Mouse (Mus musculus): ENCODE measurements around the gene Zfp872. TPM values are rescaled to one million over a fixed set of nuclear protein-coding genes. Genes with fewer than 3 reads are reported as not detected.

Zfp872 gene
- total and polyA plus RNA-seq, 3 experiments: 0.09 to 0.10 TPM; not detected in 1

- DNase-seq: no peak
- peaks cover 5% of the 10 kb centered on the region for H3K79me2 ChIP-seq (replicated peaks; ENCODE audit: control insufficient read depth, insufficient read depth, low read length)
- intact Hi-C loops (cut with DNase I): no loop called here
- no peaks in the 10 kb centered on the region for H3K27me3 ChIP-seq (ENCODE audit: control insufficient read depth, insufficient read depth, low read length)
- H3K9ac ChIP-seq (ENCODE audit: low read depth, low read length): no peak overlapping the region
- H3K27ac ChIP-seq: no peak overlapping the region
- H3K36me3 ChIP-seq (ENCODE audit: control insufficient read depth, insufficient read depth, low read length): peaks cover 3% of the 10 kb centered on the region; the same call in 1 of the 2 replicates
- H3K4me3 ChIP-seq: no peak overlapping the region
- no peak for TF ChIP-seq CTCF (IDR thresholded peaks at IDR 0.05)
- no peak for TF ChIP-seq POLR2A (IDR thresholded peaks at IDR 0.05; ENCODE audit: insufficient read depth, low read depth, low read length)
- H3K4me1 ChIP-seq (ENCODE audit: control insufficient read depth, insufficient read depth, low read length): peaks cover 2% of the 10 kb centered on the region
- WGBS: 72% methylated on average over 3 of the region's 3 CpGs
Measured at GRCm38 (mm10) chr9:22230061-22230460, 42.2 kb downstream of the Zfp872 start.

DNA sequence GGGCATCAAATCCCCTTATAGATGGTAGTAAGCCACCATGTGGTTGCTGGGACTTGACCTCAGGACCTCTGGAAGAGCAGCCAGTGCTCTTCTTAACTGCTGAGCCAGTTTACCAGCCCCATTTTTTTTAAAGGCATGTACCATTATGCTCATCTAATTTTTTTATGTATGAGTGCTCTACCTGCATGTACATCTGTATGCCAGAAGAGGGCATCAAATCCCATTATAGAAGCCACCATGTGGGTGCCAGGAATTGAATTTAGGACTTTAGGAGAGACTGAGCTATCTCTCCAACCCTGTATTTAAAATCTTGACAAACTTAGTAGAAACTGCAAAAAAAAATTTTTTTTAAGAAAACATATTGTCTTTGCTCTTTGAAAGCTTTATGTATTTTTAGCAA, 42.7 kb downstream of the Zfp872 start:
- H3K4me3 ChIP-seq: no peak overlapping the region
- no peak overlapping the region for H3K27ac ChIP-seq
- intact Hi-C loops (cut with DNase I): no loop called here
- DNase-seq: no peak
- H3K4me1 ChIP-seq (ENCODE audit: control insufficient read depth, insufficient read depth, low read length): peaks cover 2% of the 10 kb centered on the region
- no peaks in the 10 kb centered on the region for H3K27me3 ChIP-seq (ENCODE audit: control insufficient read depth, insufficient read depth, low read length)
- H3K79me2 ChIP-seq (replicated peaks; ENCODE audit: control insufficient read depth, insufficient read depth, low read length): peaks cover 5% of the 10 kb centered on the region
- H3K9ac ChIP-seq (ENCODE audit: low read depth, low read length): no peak overlapping the region
- TF ChIP-seq CTCF (IDR thresholded peaks at IDR 0.05) (peak; percentile 62), POLR2A (IDR thresholded peaks at IDR 0.05; ENCODE audit: insufficient read depth, low read depth, low read length) (no peak)
- H3K36me3 ChIP-seq (ENCODE audit: control insufficient read depth, insufficient read depth, low read length): peaks cover 3% of the 10 kb centered on the region; the same call in 1 of the 2 replicates

GRCm38 (mm10) chr9:22240001-22240400, 52.1 kb downstream of the Zfp872 start:
- intact Hi-C loops (cut with DNase I): no loop called here
- WGBS: 97% methylated on average over 4 of the region's 4 CpGs
- Histone ChIP-seq H3K9ac (ENCODE audit: low read depth, low read length) (no peak overlapping the region), H3K4me1 (ENCODE audit: control insufficient read depth, insufficient read depth, low read length) (no peaks in the 10 kb centered on the region), H3K27ac (no peak overlapping the region), H3K27me3 (ENCODE audit: control insufficient read depth, insufficient read depth, low read length) (no peaks in the 10 kb centered on the region), H3K4me3 (no peak overlapping the region), H3K36me3 (ENCODE audit: control insufficient read depth, insufficient read depth, low read length) (peaks cover 11% of the 10 kb centered on the region), H3K79me2 (replicated peaks; ENCODE audit: control insufficient read depth, insufficient read depth, low read length) (no peaks in the 10 kb centered on the region; the same call in 1 of the 2 replicates)
- TF ChIP-seq CTCF (IDR thresholded peaks at IDR 0.05) (no peak), EP300 (IDR thresholded peaks at IDR 0.05; ENCODE audit: insufficient read depth, low read depth, low read length) (no peak), POLR2A (IDR thresholded peaks at IDR 0.05; ENCODE audit: insufficient read depth, low read depth, low read length) (no peak)
- DNase-seq: no peak

DNA sequence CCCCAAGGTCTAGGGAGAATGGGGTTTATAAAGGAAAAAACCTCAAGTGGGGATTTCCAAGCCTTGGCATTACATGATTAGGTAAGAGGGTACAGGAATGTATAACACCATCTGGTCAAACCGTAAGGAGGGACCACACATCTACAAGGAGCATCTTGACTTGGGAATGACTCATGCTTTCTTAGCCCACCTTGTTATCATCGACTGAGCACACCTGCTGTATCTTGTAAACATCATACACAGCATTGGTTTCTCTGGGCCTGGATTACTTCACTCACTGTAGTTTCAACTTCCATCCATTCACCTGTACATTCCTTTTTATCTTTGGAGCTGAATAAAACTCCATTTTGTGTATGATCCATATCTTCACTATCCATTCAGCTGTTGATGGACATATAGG, 56.4 kb downstream of the Zfp872 start:
- Histone ChIP-seq H3K4me1 (ENCODE audit: control insufficient read depth, insufficient read depth, low read length) (no peaks in the 10 kb centered on the region), H3K27ac (no peak overlapping the region), H3K27me3 (ENCODE audit: control insufficient read depth, insufficient read depth, low read length) (no peaks in the 10 kb centered on the region), H3K36me3 (ENCODE audit: control insufficient read depth, insufficient read depth, low read length) (peaks cover 2% of the 10 kb centered on the region), H3K79me2 (replicated peaks; ENCODE audit: control insufficient read depth, insufficient read depth, low read length) (no peaks in the 10 kb centered on the region), H3K4me3 (no peak overlapping the region), H3K9ac (ENCODE audit: low read depth, low read length) (no peak overlapping the region)
- DNase-seq: no peak
- TF ChIP-seq POLR2A (IDR thresholded peaks at IDR 0.05; ENCODE audit: insufficient read depth, low read depth, low read length) (no peak), EP300 (IDR thresholded peaks at IDR 0.05; ENCODE audit: insufficient read depth, low read depth, low read length) (no peak), CTCF (IDR thresholded peaks at IDR 0.05) (no peak)
- WGBS: 94% methylated on average over 2 of the region's 2 CpGs
- intact Hi-C loops (cut with DNase I): no loop called here

Other genes with a start within 250 kb of the Zfp872 start
- gene Swsap1, start 232.3 kb upstream of the Zfp872 start, total RNA-seq (2021): 1 to 10 TPM; 6.5 to 7.4 TPM
- 4.6 and 6.2 TPM in 2 replicates for gene Swsap1, start 232.3 kb upstream of the Zfp872 start, polyA plus RNA-seq (2012; rRNA removed)
- gene Epor, start 224.6 kb upstream of the Zfp872 start, total RNA-seq (2021): 1 to 10 TPM; 1.1 to 1.4 TPM
- gene Epor, start 224.6 kb upstream of the Zfp872 start, polyA plus RNA-seq (2012; rRNA removed): 2.1 and 2.5 TPM in 2 replicates
- 1 to 10 TPM; 4.2 to 4.8 TPM for gene Rgl3, start 198.6 kb upstream of the Zfp872 start, total RNA-seq (2021)
- 12.7 and 13.9 TPM in 2 replicates for gene Rgl3, start 198.6 kb upstream of the Zfp872 start, polyA plus RNA-seq (2012; rRNA removed)
- gene Ccdc151, start 185.5 kb upstream of the Zfp872 start, total RNA-seq (2021): under 1 TPM in 1 of 2 experiments, not detected in 1; 0.09 TPM
- 0.21 TPM in 1 of 2 replicates, not detected in the other for gene Ccdc151, start 185.5 kb upstream of the Zfp872 start, polyA plus RNA-seq (2012; rRNA removed)
- 10 to 100 TPM; 61.5 to 67.5 TPM for gene Prkcsh, start 185.3 kb upstream of the Zfp872 start, total RNA-seq (2021)
- 42.5 and 46.2 TPM in 2 replicates for gene Prkcsh, start 185.3 kb upstream of the Zfp872 start, polyA plus RNA-seq (2012; rRNA removed)
- under 1 TPM; 0.08 to 0.09 TPM for gene Elavl3, start 136.1 kb upstream of the Zfp872 start, total RNA-seq (2021)
- gene Elavl3, start 136.1 kb upstream of the Zfp872 start, polyA plus RNA-seq (2012; rRNA removed): 0.09 and 0.10 TPM in 2 replicates
- gene Gm49318, start 116.8 kb upstream of the Zfp872 start, total RNA-seq (2021): under 1 TPM in 1 of 2 experiments, not detected in 1; 0.52 TPM
- gene Gm49318, start 116.8 kb upstream of the Zfp872 start, polyA plus RNA-seq (2012; rRNA removed): not detected in 2 replicates
- 1 to 10 TPM; 3.8 to 4.7 TPM for gene Zfp653, start 116.7 kb upstream of the Zfp872 start, total RNA-seq (2021)
- 8.7 and 9.5 TPM in 2 replicates for gene Zfp653, start 116.7 kb upstream of the Zfp872 start, polyA plus RNA-seq (2012; rRNA removed)
- gene Ecsit, start 102.7 kb upstream of the Zfp872 start, total RNA-seq (2021): 100 to 1,000 TPM in 1 of 2 experiments, 10 to 100 TPM in 1; 92.5 to 106 TPM
- gene Ecsit, start 102.7 kb upstream of the Zfp872 start, polyA plus RNA-seq (2012; rRNA removed): 166 and 169 TPM in 2 replicates
- gene Cnn1, start 88.9 kb upstream of the Zfp872 start, total RNA-seq (2021): 1 to 10 TPM; 8.4 to 8.6 TPM
- 15.4 and 26.5 TPM in 2 replicates for gene Cnn1, start 88.9 kb upstream of the Zfp872 start, polyA plus RNA-seq (2012; rRNA removed)
- 10 to 100 TPM; 34.6 to 42.6 TPM for gene Elof1, start 70.9 kb upstream of the Zfp872 start, total RNA-seq (2021)
- gene Elof1, start 70.9 kb upstream of the Zfp872 start, polyA plus RNA-seq (2012; rRNA removed): 62.6 and 67.0 TPM in 2 replicates
- gene Acp5, start 52.4 kb upstream of the Zfp872 start, total RNA-seq (2021): 1 to 10 TPM; 1.6 to 2.4 TPM
- 7.7 and 20.8 TPM in 2 replicates for gene Acp5, start 52.4 kb upstream of the Zfp872 start, polyA plus RNA-seq (2012; rRNA removed)
- 10 to 100 TPM; 42.9 to 56.5 TPM for gene Pigyl, start 31.2 kb upstream of the Zfp872 start, total RNA-seq (2021)
- 54.5 and 55.4 TPM in 2 replicates for gene Pigyl, start 31.2 kb upstream of the Zfp872 start, polyA plus RNA-seq (2012; rRNA removed)
- 10 to 100 TPM; 33.6 to 34.2 TPM for gene Zfp809, start 37.6 kb downstream of the Zfp872 start, total RNA-seq (2021)
- 14.8 and 26.6 TPM in 2 replicates for gene Zfp809, start 37.6 kb downstream of the Zfp872 start, polyA plus RNA-seq (2012; rRNA removed)
- under 1 TPM; 0.34 to 0.39 TPM for gene Zfp599, start 71.8 kb downstream of the Zfp872 start, total RNA-seq (2021)
- gene Zfp599, start 71.8 kb downstream of the Zfp872 start, polyA plus RNA-seq (2012; rRNA removed): 0.04 and 0.12 TPM in 2 replicates
- 1 to 10 TPM; 4.3 to 6.7 TPM for gene Zfp810, start 119.6 kb downstream of the Zfp872 start, total RNA-seq (2021)
- gene Zfp810, start 119.6 kb downstream of the Zfp872 start, polyA plus RNA-seq (2012; rRNA removed): 4.3 and 7.6 TPM in 2 replicates
- gene Anln, start 201.1 kb downstream of the Zfp872 start, total RNA-seq (2021): 1 to 10 TPM; 1.4 to 1.5 TPM
- gene Anln, start 201.1 kb downstream of the Zfp872 start, polyA plus RNA-seq (2012; rRNA removed): 0.43 and 0.82 TPM in 2 replicates
- under 1 TPM; 0.29 to 0.50 TPM for gene 9530077C05Rik, start 223.4 kb downstream of the Zfp872 start, total RNA-seq (2021)
- gene 9530077C05Rik, start 223.4 kb downstream of the Zfp872 start, polyA plus RNA-seq (2012; rRNA removed): 0.27 and 0.53 TPM in 2 replicates